Mouse (Mus musculus) T-helper 2 cell (primary cell): ENCODE measurements around the gene Hoxc4.

ENCODE experiments used
- in situ Hi-C: fragments of 300-600 bp; cut with MboI, MseI; formaldehyde crosslinking; loops from one replicate; pipeline ENCODE4 v1.15.1; 2025; ENCODE audit warnings: high pct_unique_total_duplicates

The Hoxc4 gene

GRCm38 (mm10) chr15:103018636-103019035, at the start of gene Hoxc4:
TSS of gene Hoxc4 (plus strand) at chr15:103018934.
- in situ Hi-C loops, result no loop called here

GRCm38 (mm10) chr15:102969296-102969695, 49.4 kb upstream of the Hoxc4 start:
- in situ Hi-C loops, result no loop called here

GRCm38 (mm10) chr15:102970740-102971139, 48.0 kb upstream of the Hoxc4 start:
- in situ Hi-C loops, result no loop called here

GRCm38 (mm10) chr15:102972254-102972653, 46.5 kb upstream of the Hoxc4 start:
- in situ Hi-C loops, result no loop called here

GRCm38 (mm10) chr15:102972753-102973152, 46.0 kb upstream of the Hoxc4 start:
- in situ Hi-C loops, result no loop called here

- in situ Hi-C loops, result loop anchor here (25.0 kb wide), 1 partner anchor 337 kb away; the partner anchor contains the start of gene Gpr84
Observed at GRCm38 (mm10) chr15:102975034-102975433, 43.7 kb upstream of the Hoxc4 start.

GRCm38 (mm10) chr15:102975688-102976111, 43.0 kb upstream of the Hoxc4 start:
- in situ Hi-C loops, result loop anchor here (25.0 kb wide), 1 partner anchor 337 kb away; the partner anchor contains the start of gene Gpr84

- in situ Hi-C loops, result loop anchor here (25.0 kb wide), 1 partner anchor 336 kb away; the partner anchor contains the start of gene Gpr84
Observed at GRCm38 (mm10) chr15:102976171-102976570, 42.6 kb upstream of the Hoxc4 start, which contains the start of gene Hoxc9. TSS of gene Hoxc9 (plus strand) at chr15:102976439.

GRCm38 (mm10) chr15:102976631-102977422, 41.9 kb upstream of the Hoxc4 start:
- in situ Hi-C loops, result loop anchor here (25.0 kb wide), 1 partner anchor 335 kb away; the partner anchor contains the start of gene Gpr84

- in situ Hi-C loops, result loop anchor here (25.0 kb wide), 1 partner anchor 335 kb away; the partner anchor contains the start of gene Gpr84
Observed at GRCm38 (mm10) chr15:102977423-102977974, 41.2 kb upstream of the Hoxc4 start.

- in situ Hi-C loops, result loop anchor here (25.0 kb wide), 1 partner anchor 333 kb away; the partner anchor contains the start of gene Gpr84
Observed at GRCm38 (mm10) chr15:102978615-102979515, 39.9 kb upstream of the Hoxc4 start.

GRCm38 (mm10) chr15:102979936-102980335, 38.8 kb upstream of the Hoxc4 start:
- in situ Hi-C loops, result loop anchor here (25.0 kb wide), 1 partner anchor 332 kb away; the partner anchor contains the start of gene Gpr84

- in situ Hi-C loops, result loop anchor here (25.0 kb wide), 1 partner anchor 332 kb away; the partner anchor contains the start of gene Gpr84
Observed at GRCm38 (mm10) chr15:102980352-102980751, 38.4 kb upstream of the Hoxc4 start.

GRCm38 (mm10) chr15:102980912-102981311, 37.8 kb upstream of the Hoxc4 start:
- in situ Hi-C loops, result loop anchor here (25.0 kb wide), 1 partner anchor 331 kb away; the partner anchor contains the start of gene Gpr84

GRCm38 (mm10) chr15:102981379-102982288, 37.1 kb upstream of the Hoxc4 start:
- in situ Hi-C loops, result loop anchor here (25.0 kb wide), 1 partner anchor 331 kb away; the partner anchor contains the start of gene Gpr84

GRCm38 (mm10) chr15:102983716-102984115, 35.0 kb upstream of the Hoxc4 start:
- in situ Hi-C loops, result loop anchor here (25.0 kb wide), 1 partner anchor 329 kb away; the partner anchor contains the start of gene Gpr84

- in situ Hi-C loops, result loop anchor here (25.0 kb wide), 1 partner anchor 328 kb away; the partner anchor contains the start of gene Gpr84
Observed at GRCm38 (mm10) chr15:102984521-102984920, 34.2 kb upstream of the Hoxc4 start.

GRCm38 (mm10) chr15:102984925-102985324, 33.8 kb upstream of the Hoxc4 start:
- in situ Hi-C loops, result loop anchor here (5.0 to 25.0 kb wide), 2 partner anchors 187 to 327 kb away; partner anchors contain the start of gene Gpr84

- in situ Hi-C loops, result loop anchor here (5.0 to 25.0 kb wide), 2 partner anchors 185 to 325 kb away; partner anchors contain the start of gene Gpr84
Observed at GRCm38 (mm10) chr15:102987124-102987833, 31.5 kb upstream of the Hoxc4 start.
